Mouse (Mus musculus) MEL (cell line): ENCODE measurements around the gene Rps3. TPM values are rescaled to one million over a fixed set of nuclear protein-coding genes. Genes with fewer than 3 reads are reported as not detected.

Source experiments
- DNase-seq: peaks from one replicate; pipeline ENCODE4 v3.0.0; 2011; ENCODE audit warnings: low read depth, low spot score
- H3K27ac ChIP-seq: 2 replicates; pipeline ENCODE4 v1.5.1; 2012; ENCODE audit warnings: low read depth, mild to moderate bottlenecking, control low read depth, low read length, moderate library complexity; ENCODE audit not compliant: control insufficient read depth
- H3K27me3 ChIP-seq, 2 experiments: fragments of 150-350 bp in 1 of 2; sonication (generic) in 1 of 2; 2 replicates each; pipeline ENCODE4 v1.6.1; 2012; ENCODE audit warnings: low read length in 2 of 2, mild to moderate bottlenecking in 2 of 2, improper control_type of control experiment in 1 of 2, moderate library complexity in 1 of 2; ENCODE audit not compliant: insufficient read depth in 2 of 2, control insufficient read depth in 1 of 2
- H3K36me3 ChIP-seq, 2 experiments: 2 replicates each; pipeline ENCODE4 v1.6.1; 2012 to 2014; ENCODE audit warnings: low read length in 2 of 2, improper control_type of control experiment in 1 of 2, inconsistent platforms in 1 of 2, mild to moderate bottlenecking in 1 of 2; ENCODE audit not compliant: insufficient read depth in 2 of 2, control insufficient read depth in 1 of 2
- H3K4me1 ChIP-seq, 2 experiments: fragments of 150-350 bp in 1 of 2; sonication (generic) in 1 of 2; 2 replicates each; pipeline ENCODE4 v1.6.1; 2012; ENCODE audit warnings: low read length in 2 of 2, improper control_type of control experiment in 1 of 2, mild to moderate bottlenecking in 1 of 2; ENCODE audit not compliant: insufficient read depth in 2 of 2, control insufficient read depth in 1 of 2
- H3K4me3 ChIP-seq, 2 experiments: fragments of 150-350 bp in 1 of 2; sonication (generic) in 1 of 2; 2 replicates each; pipeline ENCODE4 v1.5.1; 2012; ENCODE audit warnings: low read depth in 2 of 2, low read length in 2 of 2, mild to moderate bottlenecking in 2 of 2, moderate library complexity in 2 of 2, control low read depth in 1 of 2, improper control_type of control experiment in 1 of 2; ENCODE audit not compliant: control insufficient read depth in 1 of 2, insufficient read depth in 1 of 2
- H3K79me2 ChIP-seq: 2 replicates; pipeline ENCODE4 v1.6.1; 2012; ENCODE audit warnings: mild to moderate bottlenecking, low read length, moderate library complexity; ENCODE audit not compliant: control insufficient read depth, poor library complexity, insufficient read depth
- H3K9ac ChIP-seq: 2 replicates; pipeline ENCODE4 v1.6.1; 2012; ENCODE audit warnings: low read depth, mild to moderate bottlenecking, control low read depth, low read length, moderate library complexity; ENCODE audit not compliant: control insufficient read depth, poor library complexity, severe bottlenecking
- H3K9me3 ChIP-seq: fragments of 150-350 bp; sonication (generic); replicated peaks from 2 replicates; pipeline ENCODE4 v1.6.1; 2012; ENCODE audit warnings: mild to moderate bottlenecking, low read length, improper control_type of control experiment, moderate library complexity; ENCODE audit not compliant: insufficient read depth
- CHD2 ChIP-seq: IDR thresholded peaks from 2 replicates; pipeline ENCODE4 v1.6.1; 2011; ENCODE audit warnings: low read length, improper control_type of control experiment
- CTCF ChIP-seq, 3 experiments: IDR thresholded peaks in 2 of 3; conservative IDR thresholded peaks in 1 of 3; 2 replicates each; pipeline ENCODE4 v1.5.1; 2011 to 2012; ENCODE audit warnings: low read length in 3 of 3, low read depth in 2 of 3, mild to moderate bottlenecking in 2 of 3, improper control_type of control experiment in 1 of 3, inconsistent platforms in 1 of 3, mixed read lengths in 1 of 3, moderate library complexity in 1 of 3; ENCODE audit not compliant: control insufficient read depth in 1 of 3, insufficient read depth in 1 of 3, poor library complexity in 1 of 3, severe bottlenecking in 1 of 3
- E2F4 ChIP-seq: IDR thresholded peaks from 2 replicates; pipeline ENCODE4 v1.6.1; 2011; ENCODE audit warnings: low read depth, low read length, improper control_type of control experiment, borderline replicate concordance
- ELF1 ChIP-seq: IDR thresholded peaks from 2 replicates; pipeline ENCODE4 v1.6.1; 2014; ENCODE audit warnings: low read depth, mild to moderate bottlenecking, inconsistent platforms, low read length, improper control_type of control experiment, moderate library complexity
- ETS1 ChIP-seq: IDR thresholded peaks from 2 replicates; pipeline ENCODE4 v1.6.1; 2012; ENCODE audit warnings: low read depth, mild to moderate bottlenecking, inconsistent platforms, low read length, improper control_type of control experiment, moderate library complexity
- HCFC1 ChIP-seq: IDR thresholded peaks from 2 replicates; pipeline ENCODE4 v1.6.1; 2012; ENCODE audit warnings: low read depth, mild to moderate bottlenecking, inconsistent platforms, low read length, improper control_type of control experiment, moderate library complexity
- JUND ChIP-seq: IDR thresholded peaks from 2 replicates; pipeline ENCODE4 v1.6.1; 2011; ENCODE audit warnings: low read depth, mild to moderate bottlenecking, improper control_type of control experiment, low read length
- KAT2A ChIP-seq: conservative IDR thresholded peaks from 2 replicates; pipeline ENCODE4 v1.6.1; 2012; ENCODE audit warnings: low read depth, low read length, improper control_type of control experiment, inconsistent platforms
- MEF2A ChIP-seq: IDR thresholded peaks from 2 replicates; pipeline ENCODE4 v1.6.1; 2014; ENCODE audit warnings: low read depth, mild to moderate bottlenecking, inconsistent platforms, low read length, improper control_type of control experiment; ENCODE audit not compliant: poor library complexity, insufficient replicate concordance, severe bottlenecking; ENCODE audit errors: extremely low read depth
- MXI1 ChIP-seq: IDR thresholded peaks from 2 replicates; pipeline ENCODE4 v1.6.1; 2011; ENCODE audit warnings: mild to moderate bottlenecking, low read depth, low read length, improper control_type of control experiment
- NELFE ChIP-seq: IDR thresholded peaks from 2 replicates; pipeline ENCODE4 v1.6.1; 2011; ENCODE audit warnings: low read depth, low read length, improper control_type of control experiment
- POLR2A ChIP-seq, 2 experiments: IDR thresholded peaks; 2 replicates each; pipeline ENCODE4 v1.6.1; 2011 to 2012; ENCODE audit warnings: low read length in 2 of 2, mild to moderate bottlenecking in 2 of 2, control low read depth in 1 of 2, improper control_type of control experiment in 1 of 2, low read depth in 1 of 2, moderate library complexity in 1 of 2; ENCODE audit not compliant: control insufficient read depth in 1 of 2, insufficient read depth in 1 of 2, poor library complexity in 1 of 2
- POLR2AphosphoS2 ChIP-seq: IDR thresholded peaks from 2 replicates; pipeline ENCODE4 v1.6.1; 2011; ENCODE audit warnings: low read length, improper control_type of control experiment
- RAD21 ChIP-seq: IDR thresholded peaks from 2 replicates; pipeline ENCODE4 v1.6.1; 2011; ENCODE audit warnings: mild to moderate bottlenecking, low read depth, low read length, improper control_type of control experiment
- RCOR1 ChIP-seq: IDR thresholded peaks from 2 replicates; pipeline ENCODE4 v1.6.1; 2012; ENCODE audit warnings: low read depth, mild to moderate bottlenecking, inconsistent platforms, low read length, improper control_type of control experiment
- SIN3A ChIP-seq: IDR thresholded peaks from 2 replicates; pipeline ENCODE4 v1.6.1; 2012; ENCODE audit warnings: low read length, improper control_type of control experiment, inconsistent platforms
- UBTF ChIP-seq: IDR thresholded peaks from 2 replicates; pipeline ENCODE4 v1.6.1; 2012; ENCODE audit warnings: low read depth, mild to moderate bottlenecking, inconsistent platforms, low read length, improper control_type of control experiment, moderate library complexity, borderline replicate concordance; ENCODE audit not compliant: insufficient read depth
- USF1 ChIP-seq: IDR thresholded peaks from 2 replicates; pipeline ENCODE4 v1.6.1; 2014; ENCODE audit warnings: low read depth, mild to moderate bottlenecking, inconsistent platforms, low read length, improper control_type of control experiment, moderate library complexity
- USF2 ChIP-seq, 2 experiments: IDR thresholded peaks; 2 replicates each; pipeline ENCODE4 v1.6.1; 2011 to 2012; ENCODE audit warnings: improper control_type of control experiment in 2 of 2, low read length in 2 of 2, borderline replicate concordance in 1 of 2, inconsistent platforms in 1 of 2, low read depth in 1 of 2, mild to moderate bottlenecking in 1 of 2; ENCODE audit not compliant: insufficient read depth in 1 of 2
- ZC3H11A ChIP-seq: IDR thresholded peaks from 2 replicates; pipeline ENCODE4 v1.6.1; 2012; ENCODE audit warnings: low read depth, mild to moderate bottlenecking, inconsistent platforms, low read length, improper control_type of control experiment
- ZMIZ1 ChIP-seq: IDR thresholded peaks from 2 replicates; pipeline ENCODE4 v1.6.1; 2012; ENCODE audit warnings: low read depth, mild to moderate bottlenecking, inconsistent platforms, low read length, improper control_type of control experiment, moderate library complexity
- ZNF384 ChIP-seq: IDR thresholded peaks from 2 replicates; pipeline ENCODE4 v1.6.1; 2012; ENCODE audit warnings: low read depth, mild to moderate bottlenecking, inconsistent platforms, low read length, improper control_type of control experiment
- polyA plus RNA-seq, 2 experiments: library from polyadenylated mRNA; stranded (reverse) in 1 of 2; unstranded in 1 of 2; fragments of >175 nt in 1 of 2; fragments of >200 nt in 1 of 2; gene quantifications; 2 replicates each; pipeline versions ENCODE4 v1.2.1 to v1.2.4; 2012; ENCODE audit warnings: low replicate concordance in 2 of 2, low read depth in 1 of 2; ENCODE audit not compliant: insufficient read length in 2 of 2, insufficient read depth in 1 of 2, missing spikeins in 1 of 2
- total RNA-seq: library from RNA; depleted of rRNA; stranded (reverse); fragments of 300-350 nt; gene quantifications from 2 replicates; pipeline ENCODE4 v1.2.3, GENCODE M21; 2012

The Rps3 gene
- total and polyA plus RNA-seq, 3 experiments: 157 to 2,287 (median 1,899) TPM

- H3K4me1 ChIP-seq: no peaks in the 10 kb centered on the region
- H3K27me3 ChIP-seq: no peaks in the 10 kb centered on the region
- DNase-seq: no peak
- H3K9me3 ChIP-seq: no peaks in the 10 kb centered on the region
- no peak for TF ChIP-seq NELFE
- TF ChIP-seq UBTF: no peak
- TF ChIP-seq USF1: no peak
- TF ChIP-seq RAD21: no peak
- no peak for TF ChIP-seq KAT2A
- no peak for TF ChIP-seq USF2 (IDR thresholded peaks at IDR 0.05; ENCODE audit: borderline replicate concordance in 1 of 2, insufficient read depth in 1 of 2, low read depth in 1 of 2, low read length in 2 of 2)
- TF ChIP-seq ELF1: no peak
- no peak for TF ChIP-seq MEF2A
- no peak for TF ChIP-seq POLR2A (IDR thresholded peaks at IDR 0.05; ENCODE audit: control insufficient read depth in 1 of 2, insufficient read depth in 1 of 2, low read depth in 1 of 2, low read length in 2 of 2, poor library complexity in 1 of 2)
- TF ChIP-seq MXI1: no peak
- no peaks in the 10 kb centered on the region for H3K36me3 ChIP-seq
- no peak overlapping the region for H3K4me3 ChIP-seq
- H3K27ac ChIP-seq: no peak overlapping the region
- no peaks in the 10 kb centered on the region for H3K79me2 ChIP-seq
- no peak overlapping the region for H3K9ac ChIP-seq
Measured at GRCm38 (mm10) chr7:99468283-99469132, 15.0 kb downstream of the Rps3 start.

DNA sequence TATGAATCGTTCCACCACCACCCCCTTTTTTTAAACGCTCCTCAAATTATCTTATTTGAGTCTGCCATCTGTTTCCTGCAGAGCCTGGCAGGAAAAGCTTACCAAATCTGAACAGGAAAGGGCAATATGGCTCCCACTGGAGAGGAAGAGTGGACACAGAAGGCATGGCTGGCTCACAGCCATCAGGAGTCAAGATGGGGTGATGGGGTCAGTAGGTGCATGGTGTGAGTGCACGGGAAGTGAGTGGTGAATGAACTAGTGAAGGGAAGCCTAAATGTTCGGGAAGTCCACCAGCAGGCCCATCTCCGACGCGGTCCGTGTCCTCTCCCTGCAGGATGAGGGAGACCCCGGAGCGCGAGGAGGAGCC is 15.6 kb downstream of the Rps3 start:
- Histone ChIP-seq H3K4me3 (no peak overlapping the region), H3K27me3 (no peaks in the 10 kb centered on the region), H3K79me2 (no peaks in the 10 kb centered on the region), H3K9ac (no peak overlapping the region), H3K36me3 (no peaks in the 10 kb centered on the region), H3K4me1 (no peaks in the 10 kb centered on the region), H3K27ac (no peak overlapping the region), H3K9me3 (no peaks in the 10 kb centered on the region)
- no peak for DNase-seq
- TF ChIP-seq HCFC1 (no peak), SIN3A (no peak), ZMIZ1 (no peak), USF1 (no peak), ZC3H11A (no peak)

GRCm38 (mm10) chr7:99465811-99466210 is 17.7 kb downstream of the Rps3 start, which contains the start of gene Klhl35:
TSS of gene Klhl35 (plus strand) at chr7:99466004.
- no peak for TF ChIP-seq CTCF (IDR thresholded peaks at IDR 0.05 in 2 of 3, conservative IDR thresholded peaks at IDR 0.05 in 1 of 3; ENCODE audit: control insufficient read depth in 1 of 3, insufficient read depth in 1 of 3, low read depth in 2 of 3, low read length in 3 of 3, poor library complexity in 1 of 3, severe bottlenecking in 1 of 3)
- TF ChIP-seq ZMIZ1: no peak
- TF ChIP-seq UBTF: no peak
- no peak for TF ChIP-seq POLR2A (IDR thresholded peaks at IDR 0.05; ENCODE audit: control insufficient read depth in 1 of 2, insufficient read depth in 1 of 2, low read depth in 1 of 2, low read length in 2 of 2, poor library complexity in 1 of 2)
- TF ChIP-seq MXI1: no peak
- no peak for TF ChIP-seq RCOR1
- no peak for TF ChIP-seq RAD21
- TF ChIP-seq POLR2AphosphoS2: no peak
- no peak for TF ChIP-seq JUND
- no peak for TF ChIP-seq ZNF384
- no peak for TF ChIP-seq E2F4
- TF ChIP-seq CHD2: no peak
- TF ChIP-seq ETS1: no peak
- no peak for TF ChIP-seq MEF2A
- Histone ChIP-seq H3K4me1 (no peaks in the 10 kb centered on the region), H3K79me2 (no peaks in the 10 kb centered on the region), H3K9me3 (no peaks in the 10 kb centered on the region), H3K36me3 (no peaks in the 10 kb centered on the region), H3K27me3 (no peaks in the 10 kb centered on the region), H3K27ac (no peak within 1 kb of the TSS), H3K9ac (no peak within 1 kb of the TSS), H3K4me3 (no peak within 1 kb of the TSS)
- DNase-seq: no peak
